Mouse (Mus musculus): ENCODE measurements around the gene Ttc33.
"Not testable (repeated sequence)": the region's sequence is repeated elsewhere in the genome, so short reads cannot be mapped to it uniquely, and the experiment has no call there.

Ttc33 gene

GRCm38 (mm10) chr15:5184668-5185330 is 526 bp upstream of the Ttc33 start:
- DNase-seq (ENCODE audit: low read depth, low spot score), result peak; percentile 82

DNA sequence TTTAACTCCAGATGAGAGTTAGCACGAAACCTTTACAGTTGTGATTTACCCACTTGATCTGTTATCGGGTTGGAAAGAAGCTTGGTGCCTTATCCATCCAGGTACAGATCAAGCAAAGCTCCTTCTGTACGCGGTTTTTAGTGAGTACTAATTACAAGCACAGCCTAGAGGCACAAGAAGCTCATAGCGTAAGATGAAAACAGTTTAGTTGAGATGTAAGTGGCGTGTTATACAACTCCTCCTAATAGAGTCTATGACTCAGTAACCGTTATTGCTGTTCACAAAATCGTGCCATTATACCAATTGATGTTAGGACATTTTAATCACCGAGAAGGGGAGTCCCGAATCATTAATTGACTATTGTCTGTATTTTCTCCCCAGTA is 959 bp downstream of the Ttc33 start:
- peak; percentile 71 for DNase-seq (ENCODE audit: low read depth, low spot score)

- peak; percentile 77 for DNase-seq (ENCODE audit: low read depth, low spot score)
Measured at GRCm38 (mm10) chr15:5187116-5187515, 1.8 kb downstream of the Ttc33 start.

DNA sequence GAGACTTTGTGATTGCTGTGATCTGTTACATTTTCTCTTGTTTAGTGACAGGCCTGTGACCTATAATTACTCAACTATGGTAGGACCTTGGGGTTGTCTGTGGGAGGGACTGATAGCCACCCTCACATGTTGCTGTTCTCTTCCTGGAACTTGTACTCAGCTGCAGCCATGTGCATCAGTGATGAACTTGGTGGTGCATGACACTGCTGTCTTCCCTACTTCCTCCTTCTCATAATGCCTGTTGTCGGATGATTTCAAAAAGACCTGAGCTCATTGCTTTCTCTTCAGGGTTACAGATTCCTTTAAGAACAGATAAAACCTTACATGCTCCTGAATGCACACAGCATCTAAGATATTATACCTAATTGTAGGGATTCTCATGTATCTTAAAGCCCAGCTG is 2.7 kb downstream of the Ttc33 start:
- peak; percentile 85 for DNase-seq (ENCODE audit: low read depth, low spot score)

- no peak for DNase-seq (ENCODE audit: low read depth, low spot score)
Measured at GRCm38 (mm10) chr15:5189504-5190093, 4.3 kb downstream of the Ttc33 start.

DNA sequence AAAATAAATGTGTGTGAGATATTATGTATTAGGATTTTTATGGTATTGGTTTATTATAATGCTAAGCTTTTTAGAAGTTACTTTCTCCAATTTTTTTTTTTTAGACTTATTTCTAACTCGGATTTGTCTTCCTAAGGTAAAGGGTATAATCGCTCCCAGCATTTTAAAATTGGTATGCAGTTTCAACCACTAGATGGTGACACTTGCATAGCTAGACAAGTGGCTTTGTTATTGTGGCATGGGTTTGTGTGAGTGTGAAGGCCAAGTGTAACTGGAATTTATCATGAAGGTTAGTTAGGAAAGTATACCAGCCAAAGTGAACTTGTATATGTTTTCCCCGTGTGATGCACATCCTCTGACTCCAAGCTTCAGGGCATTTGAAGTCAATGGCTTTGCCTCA is 8.5 kb downstream of the Ttc33 start:
- no peak for DNase-seq (ENCODE audit: low read depth, low spot score)

DNA sequence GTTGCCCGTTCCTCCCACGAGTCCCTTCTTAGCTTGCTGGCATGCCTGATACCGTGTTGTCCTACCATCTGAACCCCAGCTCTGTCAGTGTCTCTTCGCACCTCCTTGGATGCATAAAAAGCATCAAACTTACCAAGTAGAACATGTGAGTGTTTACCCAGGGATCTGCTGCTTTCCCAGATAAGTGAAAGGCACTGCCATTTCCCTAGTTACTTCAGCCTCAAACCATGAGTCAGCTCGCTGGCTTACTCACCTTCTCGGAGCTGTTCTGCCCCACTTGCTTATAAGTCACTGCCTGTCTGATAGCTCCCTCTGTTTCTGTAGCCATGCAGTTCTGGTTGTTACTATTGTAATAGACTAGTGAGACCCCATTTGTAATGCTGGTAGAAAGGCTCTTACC is 9.1 kb downstream of the Ttc33 start:
- DNase-seq (ENCODE audit: low read depth, low spot score), result no peak

DNA sequence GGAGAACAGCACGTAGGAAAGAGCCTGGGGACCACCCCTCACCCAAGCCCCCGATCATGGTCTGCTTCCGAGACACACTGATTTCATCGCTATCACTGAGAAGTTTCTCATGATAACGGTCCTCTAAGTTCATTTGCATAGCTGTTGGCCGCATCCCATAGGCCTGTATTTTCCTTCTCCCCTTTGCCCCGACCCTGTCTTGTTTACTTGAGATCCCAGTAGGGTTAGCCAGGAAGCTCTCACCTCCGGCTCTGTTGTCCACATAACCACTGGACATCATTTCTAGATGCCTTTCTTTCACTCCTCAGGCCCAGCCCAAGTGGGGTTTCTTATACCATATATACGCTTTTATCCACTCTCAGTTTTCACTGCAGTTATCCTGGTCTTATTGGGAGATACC is 9.6 kb downstream of the Ttc33 start:
- DNase-seq (ENCODE audit: low read depth, low spot score), result no peak

- DNase-seq (ENCODE audit: low read depth, low spot score), result no peak
Measured at GRCm38 (mm10) chr15:5195987-5196514, 10.7 kb downstream of the Ttc33 start.

- DNase-seq (ENCODE audit: low read depth, low spot score), result no peak
Measured at GRCm38 (mm10) chr15:5196691-5197090, 11.4 kb downstream of the Ttc33 start.

- DNase-seq (ENCODE audit: low read depth, low spot score), result no peak
Measured at GRCm38 (mm10) chr15:5205222-5205621, 19.9 kb downstream of the Ttc33 start.

DNA sequence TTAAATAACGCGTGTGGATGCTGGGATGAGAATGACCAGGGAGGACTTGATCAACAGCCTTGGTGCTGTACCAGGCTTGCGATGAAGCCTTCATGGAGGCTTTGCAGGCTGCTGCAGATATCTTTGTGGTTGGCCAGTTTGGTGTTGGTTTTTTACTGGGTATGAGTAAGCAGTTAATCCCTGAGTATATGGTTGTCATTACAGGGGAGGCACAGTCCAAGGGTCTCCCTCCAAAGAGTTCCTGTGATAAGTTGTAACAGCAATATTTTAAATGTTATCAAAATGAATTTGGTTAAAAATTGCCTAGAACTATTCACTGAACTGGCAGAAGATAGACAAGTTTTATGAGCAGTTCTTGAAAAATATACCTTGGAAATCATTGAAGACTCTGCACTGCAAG is 23.8 kb downstream of the Ttc33 start:
- DNase-seq (ENCODE audit: low read depth, low spot score), result no peak

DNA sequence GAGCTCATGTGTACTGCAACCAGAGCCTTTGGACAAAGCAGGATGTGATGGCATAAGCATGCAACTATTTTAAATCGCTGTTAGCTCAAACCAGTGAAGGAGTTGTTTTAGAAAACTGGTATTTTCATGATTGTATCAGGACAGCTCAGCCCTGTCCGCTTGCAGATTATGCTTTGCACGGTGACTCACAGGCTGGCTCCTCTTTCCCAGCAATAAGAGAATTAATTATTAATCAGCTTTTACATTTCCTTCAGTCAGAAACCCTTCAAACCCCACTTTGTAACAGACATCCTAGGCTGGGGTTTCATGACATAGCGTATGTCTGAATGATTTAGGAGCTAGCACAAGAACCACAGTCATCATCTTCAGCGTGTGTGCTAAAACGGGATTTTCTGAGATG is 35.2 kb downstream of the Ttc33 start:
- DNase-seq (ENCODE audit: low read depth, low spot score), result no peak

DNA sequence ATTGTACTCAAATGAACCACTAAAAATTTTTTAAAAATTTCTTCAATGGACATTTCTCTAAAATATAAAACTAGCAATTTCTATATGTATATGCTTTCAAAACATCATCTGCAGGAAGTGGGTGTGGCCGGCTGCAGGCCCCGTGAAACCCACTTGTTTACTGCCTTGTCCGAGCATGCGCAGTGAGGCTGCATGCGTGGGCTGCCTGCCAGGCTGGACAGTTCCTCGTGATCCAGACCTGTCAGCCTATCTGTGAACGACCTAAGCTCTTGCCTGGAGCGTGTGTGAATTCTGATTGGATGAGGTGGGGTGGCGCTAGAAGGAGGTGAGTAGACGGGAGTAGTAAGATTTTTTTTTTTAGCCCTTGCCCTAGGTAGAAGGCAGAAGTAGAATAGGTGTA is 45.4 kb downstream of the Ttc33 start:
- not testable (repeated sequence) for DNase-seq (ENCODE audit: low read depth, low spot score)

DNA sequence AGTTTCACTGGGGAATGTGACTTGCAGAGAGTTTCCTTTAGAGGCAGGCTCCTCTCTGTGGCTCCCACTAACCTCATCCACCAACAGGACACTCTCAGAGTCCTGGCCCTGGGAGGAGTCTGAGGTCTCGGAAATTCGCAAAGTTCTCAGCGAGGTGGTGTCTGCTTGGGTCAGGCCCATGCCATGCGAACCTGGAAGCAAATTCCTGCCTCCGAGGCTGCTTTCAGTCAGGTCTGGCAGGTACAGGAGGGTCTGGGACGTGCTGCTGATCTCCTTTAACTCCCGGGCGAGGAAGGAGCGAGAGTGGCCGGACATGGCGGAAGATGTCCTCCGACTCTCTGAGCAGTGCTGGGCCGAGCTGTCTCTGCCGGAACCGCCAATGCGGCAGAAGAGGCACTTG is 49.3 kb downstream of the Ttc33 start:
- DNase-seq (ENCODE audit: low read depth, low spot score), result no peak

GRCm38 (mm10) chr15:5235527-5235926 is 50.2 kb downstream of the Ttc33 start:
- no peak for DNase-seq (ENCODE audit: low read depth, low spot score)

- peak; percentile 77 for DNase-seq (ENCODE audit: low read depth, low spot score)
Measured at GRCm38 (mm10) chr15:5236538-5236937, 51.2 kb downstream of the Ttc33 start.

DNA sequence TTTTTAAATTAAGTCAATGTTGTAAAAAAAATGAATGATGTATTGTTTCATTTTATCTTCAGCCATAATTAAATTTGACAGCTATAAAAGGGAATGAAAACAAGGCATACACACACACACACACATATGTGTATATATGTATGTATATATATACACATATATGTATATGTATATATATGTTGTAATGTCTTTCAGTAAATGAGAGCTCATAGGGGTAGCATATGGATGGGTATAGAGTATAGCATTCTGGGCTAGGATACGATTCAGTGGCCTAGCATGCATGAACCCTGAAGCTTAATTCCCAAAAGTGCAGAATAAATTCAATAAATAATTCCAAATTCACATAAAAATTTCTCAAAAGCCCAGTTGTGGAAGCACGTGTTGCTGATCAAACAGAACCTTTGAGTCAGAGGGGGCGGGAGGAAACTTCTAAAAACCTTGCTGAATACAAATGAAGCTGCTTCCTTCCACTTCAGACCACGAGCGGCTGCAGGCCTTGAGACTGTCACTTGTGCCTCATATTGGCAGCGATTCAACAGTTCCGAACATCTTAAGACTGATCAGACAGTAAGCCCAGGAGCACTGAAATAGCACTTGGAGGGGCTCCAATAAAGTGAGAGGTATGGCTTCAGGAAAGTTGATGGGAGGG is 51.8 kb downstream of the Ttc33 start:
- DNase-seq (ENCODE audit: low read depth, low spot score), result no peak

- no peak for DNase-seq (ENCODE audit: low read depth, low spot score)
Measured at GRCm38 (mm10) chr15:5238073-5238472, 52.7 kb downstream of the Ttc33 start.

DNA sequence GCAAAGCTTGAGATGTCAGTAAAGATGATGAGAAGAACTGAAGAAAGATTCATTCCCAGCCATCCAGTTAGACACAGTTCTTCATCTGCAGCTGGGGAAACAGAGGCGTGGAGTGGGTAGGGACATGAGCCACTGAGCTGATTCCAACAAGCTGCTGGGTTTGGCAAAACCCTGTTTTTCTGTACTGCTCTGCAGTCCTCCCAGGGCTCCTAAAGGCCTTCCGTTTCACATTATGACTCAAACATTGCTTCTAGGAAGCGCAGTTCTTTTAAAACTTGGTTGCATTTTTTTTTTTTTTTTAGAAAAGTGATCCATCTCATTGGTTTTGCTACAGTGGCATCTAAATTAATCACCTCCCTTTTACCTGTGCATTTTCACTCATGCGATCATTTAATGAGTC is 53.2 kb downstream of the Ttc33 start:
- DNase-seq (ENCODE audit: low read depth, low spot score), result no peak

DNA sequence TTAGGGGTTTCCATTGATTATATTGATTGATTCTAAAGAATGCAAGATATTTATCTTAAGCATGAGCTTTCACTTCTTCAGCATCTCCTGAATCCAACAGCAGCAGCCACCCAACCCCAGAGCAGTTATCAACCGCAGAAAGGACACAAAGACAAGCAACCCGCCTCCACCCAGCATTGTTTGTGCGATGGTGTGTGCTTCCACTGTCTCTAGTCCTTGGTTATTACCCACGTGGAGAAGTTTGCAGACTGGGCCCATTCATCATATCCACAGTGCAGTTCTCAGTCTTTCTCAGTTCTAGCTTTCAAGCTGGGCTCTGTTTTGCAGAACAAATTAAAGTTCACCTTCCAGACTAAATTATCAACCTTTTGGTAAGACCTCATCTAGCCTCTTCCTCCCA is 54.0 kb downstream of the Ttc33 start:
- DNase-seq (ENCODE audit: low read depth, low spot score), result no peak

DNA sequence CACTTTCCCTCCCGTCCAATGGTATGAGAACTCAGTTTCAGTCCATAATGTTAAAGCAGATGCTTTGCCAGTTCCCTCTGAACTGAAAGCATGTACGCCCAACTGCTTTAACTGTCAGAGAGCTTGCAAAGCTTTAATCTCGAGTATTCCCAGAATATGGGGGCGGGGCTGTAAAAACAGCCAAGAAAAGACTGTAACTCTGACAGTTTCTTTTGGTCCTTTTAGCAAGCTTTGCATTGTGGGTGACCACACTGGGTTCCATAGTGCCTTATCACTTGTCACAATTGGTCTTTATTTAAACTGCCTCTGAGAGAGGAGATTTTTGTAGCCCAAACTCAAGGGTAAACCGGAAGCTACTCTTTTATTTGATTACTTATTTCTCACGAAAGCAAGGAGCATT is 54.6 kb downstream of the Ttc33 start:
- DNase-seq (ENCODE audit: low read depth, low spot score), result no peak

DNA sequence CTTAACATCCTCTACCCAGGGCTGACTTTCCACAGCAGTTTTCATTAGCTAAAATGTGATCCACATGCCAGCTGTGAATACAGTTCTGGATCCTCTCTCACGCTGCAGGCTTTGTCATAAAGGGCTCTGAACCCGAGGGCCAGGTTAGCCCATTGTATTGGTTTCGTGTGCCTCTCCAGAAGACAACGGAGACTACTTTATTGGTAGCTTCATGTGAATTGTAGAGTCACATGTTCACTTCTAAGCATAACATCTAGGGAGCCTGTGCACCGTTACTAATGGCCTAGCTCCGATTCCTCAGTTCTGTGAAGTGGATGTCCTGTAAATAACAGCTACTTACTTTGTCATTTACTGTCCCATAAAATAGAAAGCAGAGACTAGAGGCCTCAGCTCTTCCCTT is 55.0 kb downstream of the Ttc33 start:
- DNase-seq (ENCODE audit: low read depth, low spot score), result no peak
